Mouse (Mus musculus): Measurements from ENCODE around the gene Ndufa4l2. TPM values are rescaled to one million over a fixed set of nuclear protein-coding genes. Genes with fewer than 3 reads are reported as not detected.

Gene Ndufa4l2
- polyA plus RNA-seq, 1 experiment from 2014 or later, result 34.2 TPM

- ATAC-seq (replicated peaks; ENCODE audit: low FRiP score) (no peak), DNase-seq (ENCODE audit: low spot score) (no peak)
- Histone ChIP-seq H3K4me2 (no peak overlapping the region), H3K4me1 (replicated peaks; ENCODE audit: control insufficient read depth, insufficient read depth, low read length) (no peaks in the 10 kb centered on the region), H3K36me3 (ENCODE audit: control insufficient read depth, insufficient read depth, low read length) (peaks cover 16% of the 10 kb centered on the region; the same call in 1 of the 2 replicates), H3K27ac (ENCODE audit: low read depth, low read length) (no peak overlapping the region), H3K27me3 (replicated peaks; ENCODE audit: control insufficient read depth, insufficient read depth, low read length) (peaks cover 3% of the 10 kb centered on the region), H3K4me3 (ENCODE audit: low read depth, low read length) (no peak overlapping the region), H3K9ac (ENCODE audit: low read depth, low read length) (no peak overlapping the region), H3K9me3 (ENCODE audit: control insufficient read depth, low read length) (no peaks in the 10 kb centered on the region)
- 56% methylated on average over 6 of the region's 6 CpGs for WGBS
Observed at GRCm38 (mm10) chr10:127542720-127543119, 28.0 kb downstream of the Ndufa4l2 start.

GRCm38 (mm10) chr10:127543916-127544315, 29.1 kb downstream of the Ndufa4l2 start:
- H3K36me3 ChIP-seq (ENCODE audit: control insufficient read depth, insufficient read depth, low read length), result peaks cover 16% of the 10 kb centered on the region; the same call in 1 of the 2 replicates
- no peak for ATAC-seq (replicated peaks; ENCODE audit: low FRiP score)
- DNase-seq (ENCODE audit: low spot score), result no peak

GRCm38 (mm10) chr10:127544375-127544774, 29.6 kb downstream of the Ndufa4l2 start:
- peaks cover 2% of the 10 kb centered on the region; the same call in 1 of the 2 replicates for H3K27me3 ChIP-seq (replicated peaks; ENCODE audit: control insufficient read depth, insufficient read depth, low read length)
- H3K27ac ChIP-seq (ENCODE audit: low read depth, low read length), result no peak overlapping the region
- H3K4me2 ChIP-seq, result no peak overlapping the region
- H3K9ac ChIP-seq (ENCODE audit: low read depth, low read length), result no peak overlapping the region
- no peaks in the 10 kb centered on the region for H3K4me1 ChIP-seq (replicated peaks; ENCODE audit: control insufficient read depth, insufficient read depth, low read length)
- ATAC-seq (replicated peaks; ENCODE audit: low FRiP score) (no peak), DNase-seq (ENCODE audit: low spot score) (no peak)
- peaks cover 16% of the 10 kb centered on the region; the same call in 1 of the 2 replicates for H3K36me3 ChIP-seq (ENCODE audit: control insufficient read depth, insufficient read depth, low read length)
- H3K4me3 ChIP-seq (ENCODE audit: low read depth, low read length), result no peak overlapping the region
- no peaks in the 10 kb centered on the region for H3K9me3 ChIP-seq (ENCODE audit: control insufficient read depth, low read length)
- 91% methylated on average over 20 of the region's 20 CpGs for WGBS

More at GRCm38 (mm10) chr10:127543916-127544315, 29.1 kb downstream of the Ndufa4l2 start:
- H3K9ac ChIP-seq (ENCODE audit: low read depth, low read length), result no peak overlapping the region
- H3K4me2 ChIP-seq, result no peak overlapping the region
- H3K4me1 ChIP-seq (replicated peaks; ENCODE audit: control insufficient read depth, insufficient read depth, low read length), result no peaks in the 10 kb centered on the region
- 80% methylated on average over 3 of the region's 3 CpGs for WGBS
- no peaks in the 10 kb centered on the region for H3K9me3 ChIP-seq (ENCODE audit: control insufficient read depth, low read length)
- peaks cover 2% of the 10 kb centered on the region; the same call in 1 of the 2 replicates for H3K27me3 ChIP-seq (replicated peaks; ENCODE audit: control insufficient read depth, insufficient read depth, low read length)
- no peak overlapping the region for H3K27ac ChIP-seq (ENCODE audit: low read depth, low read length)
- H3K4me3 ChIP-seq (ENCODE audit: low read depth, low read length), result no peak overlapping the region

GRCm38 (mm10) chr10:127546505-127546904, 31.7 kb downstream of the Ndufa4l2 start:
- ATAC-seq (replicated peaks; ENCODE audit: low FRiP score) (no peak), DNase-seq (ENCODE audit: low spot score) (no peak)
- Histone ChIP-seq H3K4me2 (no peak overlapping the region), H3K27me3 (replicated peaks; ENCODE audit: control insufficient read depth, insufficient read depth, low read length) (no peaks in the 10 kb centered on the region), H3K27ac (ENCODE audit: low read depth, low read length) (no peak overlapping the region), H3K36me3 (ENCODE audit: control insufficient read depth, insufficient read depth, low read length) (peaks cover 17% of the 10 kb centered on the region), H3K9me3 (ENCODE audit: control insufficient read depth, low read length) (no peaks in the 10 kb centered on the region), H3K4me3 (ENCODE audit: low read depth, low read length) (no peak overlapping the region), H3K9ac (ENCODE audit: low read depth, low read length) (no peak overlapping the region), H3K4me1 (replicated peaks; ENCODE audit: control insufficient read depth, insufficient read depth, low read length) (no peaks in the 10 kb centered on the region)
- 84% methylated on average over 7 of the region's 7 CpGs for WGBS

- Histone ChIP-seq H3K4me3 (ENCODE audit: low read depth, low read length) (no peak overlapping the region), H3K27me3 (replicated peaks; ENCODE audit: control insufficient read depth, insufficient read depth, low read length) (no peaks in the 10 kb centered on the region), H3K4me2 (no peak overlapping the region), H3K27ac (ENCODE audit: low read depth, low read length) (no peak overlapping the region), H3K9ac (ENCODE audit: low read depth, low read length) (no peak overlapping the region), H3K4me1 (replicated peaks; ENCODE audit: control insufficient read depth, insufficient read depth, low read length) (no peaks in the 10 kb centered on the region), H3K9me3 (ENCODE audit: control insufficient read depth, low read length) (no peaks in the 10 kb centered on the region), H3K36me3 (ENCODE audit: control insufficient read depth, insufficient read depth, low read length) (peaks cover 23% of the 10 kb centered on the region)
- DNase-seq (ENCODE audit: low spot score) (no peak), ATAC-seq (replicated peaks; ENCODE audit: low FRiP score) (no peak)
- WGBS, result 93% methylated on average over 15 of the region's 15 CpGs
Observed at GRCm38 (mm10) chr10:127548236-127548635, 33.5 kb downstream of the Ndufa4l2 start.

- Histone ChIP-seq H3K4me1 (replicated peaks; ENCODE audit: control insufficient read depth, insufficient read depth, low read length) (no peaks in the 10 kb centered on the region), H3K4me3 (ENCODE audit: low read depth, low read length) (no peak overlapping the region), H3K27ac (ENCODE audit: low read depth, low read length) (no peak overlapping the region), H3K36me3 (ENCODE audit: control insufficient read depth, insufficient read depth, low read length) (peaks cover 28% of the 10 kb centered on the region), H3K4me2 (no peak overlapping the region), H3K9me3 (ENCODE audit: control insufficient read depth, low read length) (no peaks in the 10 kb centered on the region), H3K27me3 (replicated peaks; ENCODE audit: control insufficient read depth, insufficient read depth, low read length) (no peaks in the 10 kb centered on the region), H3K9ac (ENCODE audit: low read depth, low read length) (no peak overlapping the region)
- 87% methylated on average over 17 of the region's 17 CpGs for WGBS
- no peak for ATAC-seq (replicated peaks; ENCODE audit: low FRiP score)
- no peak for DNase-seq (ENCODE audit: low spot score)
Observed at GRCm38 (mm10) chr10:127549892-127550291, 35.1 kb downstream of the Ndufa4l2 start.

- 70% methylated on average over 18 of the region's 18 CpGs for WGBS
- DNase-seq (ENCODE audit: low spot score), result no peak
Observed at GRCm38 (mm10) chr10:127555703-127556102, 40.9 kb downstream of the Ndufa4l2 start.

GRCm38 (mm10) chr10:127557397-127557796, 42.6 kb downstream of the Ndufa4l2 start:
- no peaks in the 10 kb centered on the region for H3K27me3 ChIP-seq (replicated peaks; ENCODE audit: control insufficient read depth, insufficient read depth, low read length)
- WGBS, result 84% methylated on average over 13 of the region's 13 CpGs
- no peak overlapping the region for H3K27ac ChIP-seq (ENCODE audit: low read depth, low read length)
- no peaks in the 10 kb centered on the region for H3K4me1 ChIP-seq (replicated peaks; ENCODE audit: control insufficient read depth, insufficient read depth, low read length)
- no peak overlapping the region for H3K4me3 ChIP-seq (ENCODE audit: low read depth, low read length)
- H3K36me3 ChIP-seq (ENCODE audit: control insufficient read depth, insufficient read depth, low read length), result peaks cover 36% of the 10 kb centered on the region
- ATAC-seq (replicated peaks; ENCODE audit: low FRiP score) (no peak), DNase-seq (ENCODE audit: low spot score) (no peak)
- H3K9ac ChIP-seq (ENCODE audit: low read depth, low read length), result no peak overlapping the region
- no peaks in the 10 kb centered on the region for H3K9me3 ChIP-seq (ENCODE audit: control insufficient read depth, low read length)
- no peak overlapping the region for H3K4me2 ChIP-seq

More at GRCm38 (mm10) chr10:127555703-127556102, 40.9 kb downstream of the Ndufa4l2 start:
- no peak overlapping the region for H3K9ac ChIP-seq (ENCODE audit: low read depth, low read length)
- H3K4me3 ChIP-seq (ENCODE audit: low read depth, low read length), result no peak overlapping the region
- no peaks in the 10 kb centered on the region for H3K27me3 ChIP-seq (replicated peaks; ENCODE audit: control insufficient read depth, insufficient read depth, low read length)
- H3K4me2 ChIP-seq, result no peak overlapping the region
- no peak overlapping the region for H3K27ac ChIP-seq (ENCODE audit: low read depth, low read length)
- peaks cover 47% of the 10 kb centered on the region for H3K36me3 ChIP-seq (ENCODE audit: control insufficient read depth, insufficient read depth, low read length)
- no peak; the same call in 1 of the 2 replicates for ATAC-seq (replicated peaks; ENCODE audit: low FRiP score)
- no peaks in the 10 kb centered on the region for H3K9me3 ChIP-seq (ENCODE audit: control insufficient read depth, low read length)
- no peaks in the 10 kb centered on the region for H3K4me1 ChIP-seq (replicated peaks; ENCODE audit: control insufficient read depth, insufficient read depth, low read length)

- Histone ChIP-seq H3K27me3 (replicated peaks; ENCODE audit: control insufficient read depth, insufficient read depth, low read length) (no peaks in the 10 kb centered on the region; the same call in 1 of the 2 replicates), H3K4me1 (replicated peaks; ENCODE audit: control insufficient read depth, insufficient read depth, low read length) (no peaks in the 10 kb centered on the region), H3K4me3 (ENCODE audit: low read depth, low read length) (no peak overlapping the region), H3K9ac (ENCODE audit: low read depth, low read length) (no peak overlapping the region), H3K27ac (ENCODE audit: low read depth, low read length) (no peak overlapping the region), H3K4me2 (no peak overlapping the region), H3K36me3 (ENCODE audit: control insufficient read depth, insufficient read depth, low read length) (peaks cover 32% of the 10 kb centered on the region), H3K9me3 (ENCODE audit: control insufficient read depth, low read length) (no peaks in the 10 kb centered on the region)
- ATAC-seq (replicated peaks; ENCODE audit: low FRiP score) (no peak), DNase-seq (ENCODE audit: low spot score) (no peak)
Observed at GRCm38 (mm10) chr10:127561145-127561544, 46.4 kb downstream of the Ndufa4l2 start.

All from liver, embryonic 11.5 days (tissue).